Mouse (Mus musculus) liver, adult 2 months (tissue): ENCODE data around the gene Sec22c. TPM values are rescaled to one million over a fixed set of nuclear protein-coding genes. Genes with fewer than 3 reads are reported as not detected.

ENCODE experiments used
- DNase-seq: peaks from one replicate; pipeline ENCODE4 v3.0.0-alpha.2; 2011; ENCODE audit warnings: low read depth, low spot score; ENCODE audit errors: extremely low read depth
- H3K27ac ChIP-seq: fragments of 200-500 bp; replicated peaks from 2 replicates; pipeline ENCODE4 v1.5.1; 2012; ENCODE audit warnings: low read depth, mild to moderate bottlenecking, control low read depth, inconsistent platforms, low read length; ENCODE audit not compliant: insufficient read depth
- H3K27me3 ChIP-seq: fragments of 200-500 bp; 2 replicates; pipeline ENCODE4 v1.6.1; 2012; ENCODE audit warnings: mild to moderate bottlenecking, moderate library complexity, low read length, inconsistent platforms; ENCODE audit not compliant: control insufficient read depth, insufficient read depth
- H3K36me3 ChIP-seq: fragments of 200-500 bp; 2 replicates; pipeline ENCODE4 v1.6.1; 2012; ENCODE audit warnings: low read length, inconsistent platforms; ENCODE audit not compliant: control insufficient read depth, insufficient read depth
- H3K4me1 ChIP-seq: fragments of 200-500 bp; 2 replicates; pipeline ENCODE4 v1.6.1; 2011; ENCODE audit warnings: low read length; ENCODE audit not compliant: control insufficient read depth, insufficient read depth
- H3K4me3 ChIP-seq: fragments of 200-500 bp; 2 replicates; pipeline ENCODE4 v1.5.1; 2011; ENCODE audit warnings: low read depth, mild to moderate bottlenecking, control low read depth, low read length, moderate library complexity; ENCODE audit not compliant: insufficient read depth
- H3K79me2 ChIP-seq: fragments of 200-500 bp; 2 replicates; pipeline ENCODE4 v1.6.1; 2012; ENCODE audit warnings: inconsistent platforms, mild to moderate bottlenecking, low read length, moderate library complexity; ENCODE audit not compliant: control insufficient read depth, insufficient read depth
- H3K9ac ChIP-seq: fragments of 200-500 bp; 2 replicates; pipeline ENCODE4 v1.6.1; 2012; ENCODE audit warnings: low read depth, mild to moderate bottlenecking, control low read depth, inconsistent platforms, low read length
- CTCF ChIP-seq: fragments of 200-500 bp; IDR thresholded peaks from 2 replicates; pipeline ENCODE4 v1.5.1; 2011; ENCODE audit warnings: low read depth, low read length, control low read depth
- POLR2A ChIP-seq: fragments of 200-500 bp; IDR thresholded peaks from 2 replicates; pipeline ENCODE4 v1.6.1; 2011; ENCODE audit warnings: low read length, control low read depth; ENCODE audit not compliant: insufficient read depth; ENCODE audit errors: extremely low read depth
- WGBS: fragments of 180-500 bp; shearing (Covaris S2); methylation state at CpG from one replicate; pipeline ENCODE4 v1.1.7; 2018; 5-methylcytosine and 5-hydroxymethylcytosine counted together
- polyA plus RNA-seq: library from polyadenylated mRNA; depleted of rRNA; stranded (reverse); fragments of >200 nt; gene quantifications from 2 replicates; pipeline ENCODE4 v1.2.3, GENCODE M21; 2012
- total RNA-seq: library from RNA; depleted of rRNA; stranded (reverse); fragments of >200 nt; gene quantifications from 2 replicates; pipeline ENCODE4 v1.2.3, GENCODE M21; 2014

Sec22c gene
- total and polyA plus RNA-seq, 2 experiments: 4.1 to 5.7 TPM

DNA sequence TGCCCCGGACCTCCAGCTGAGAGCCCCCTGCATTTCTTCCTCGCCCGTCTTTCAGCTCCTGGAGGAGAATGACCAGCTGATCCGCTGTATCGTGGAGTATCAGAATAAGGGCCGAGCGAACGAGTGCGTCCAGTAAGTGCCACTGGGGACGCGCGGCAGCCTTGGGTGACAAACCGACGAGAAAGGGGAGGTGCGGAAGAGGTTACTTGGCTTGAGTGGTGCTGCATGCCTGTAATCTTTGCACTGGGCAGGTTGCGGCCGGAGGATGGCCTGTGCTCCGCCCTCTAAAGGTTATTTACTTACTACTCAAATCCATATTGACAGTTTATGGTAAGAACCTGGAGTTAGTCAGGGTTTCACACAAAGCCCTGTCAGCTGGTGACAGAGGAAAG, 5.3 kb upstream of the Sec22c start:
- H3K79me2 ChIP-seq: peaks cover 9% of the 10 kb centered on the region; the same call in 1 of the 2 replicates
- peaks cover 13% of the 10 kb centered on the region for H3K4me1 ChIP-seq
- H3K27ac ChIP-seq: peak overlapping the region; percentile 92
- peak; percentile 89 for DNase-seq
- H3K36me3 ChIP-seq: peaks cover 12% of the 10 kb centered on the region
- no peaks in the 10 kb centered on the region for H3K27me3 ChIP-seq
- peak overlapping the region; percentile 65 for H3K4me3 ChIP-seq
- TF ChIP-seq CTCF (0 out of 2 replicates have a peak, but pooled peaks have one; percentile 16), POLR2A (peak; percentile 42; the same call in 1 of the 2 replicates)
- peak overlapping the region; percentile 84 for H3K9ac ChIP-seq
- under 1% methylated on average over 18 of the region's 18 CpGs for WGBS

DNA sequence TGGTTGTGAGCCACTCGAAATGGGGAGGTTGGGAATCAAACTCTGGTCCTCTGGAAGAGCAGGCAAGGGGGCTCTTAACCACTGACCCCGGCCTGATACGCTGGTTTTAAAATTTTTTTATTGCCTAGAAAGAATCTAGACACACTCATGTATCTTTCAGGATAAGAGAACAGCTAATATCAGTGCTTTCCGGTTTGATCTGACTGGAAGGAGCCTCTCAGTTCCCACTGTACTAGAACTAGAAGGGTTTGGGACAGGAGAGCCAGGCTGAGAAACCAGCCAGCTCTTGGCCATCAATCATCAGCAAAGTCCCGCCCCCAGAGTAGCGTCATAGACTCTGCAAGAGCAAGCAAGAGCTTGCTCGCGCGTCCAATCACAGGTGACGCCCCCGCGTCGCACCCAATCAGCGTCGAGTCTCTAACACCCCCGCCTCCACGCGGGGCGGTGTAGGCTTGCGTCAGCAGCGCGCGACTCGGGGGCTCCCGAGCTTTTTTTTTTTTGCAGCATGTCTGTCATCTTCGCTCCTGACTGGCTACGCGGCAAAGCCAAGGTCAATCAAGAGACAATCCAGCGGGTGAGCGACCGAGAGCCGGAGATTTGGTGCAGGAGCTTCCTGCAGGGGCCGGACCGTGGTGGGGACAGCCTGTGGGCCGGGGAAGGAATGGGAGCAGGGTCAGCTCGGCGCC, 4.8 kb upstream of the Sec22c start, which contains the start of gene Ss18l2:
TSS of gene Ss18l2 (plus strand) at position 432 of the 686 bp plus-strand sequence.
- Histone ChIP-seq H3K27ac (peak within 1 kb of the TSS; percentile 92), H3K79me2 (peaks cover 9% of the 10 kb centered on the region; the same call in 1 of the 2 replicates), H3K27me3 (no peaks in the 10 kb centered on the region), H3K9ac (peak within 1 kb of the TSS; percentile 84), H3K4me3 (peak within 1 kb of the TSS; percentile 65), H3K4me1 (peaks cover 13% of the 10 kb centered on the region), H3K36me3 (peaks cover 12% of the 10 kb centered on the region)
- peak; percentile 94 for DNase-seq
- WGBS: 4% methylated on average over 37 of the region's 37 CpGs
- TF ChIP-seq CTCF (no peak), POLR2A (no peak; the same call in 1 of the 2 replicates)

DNA sequence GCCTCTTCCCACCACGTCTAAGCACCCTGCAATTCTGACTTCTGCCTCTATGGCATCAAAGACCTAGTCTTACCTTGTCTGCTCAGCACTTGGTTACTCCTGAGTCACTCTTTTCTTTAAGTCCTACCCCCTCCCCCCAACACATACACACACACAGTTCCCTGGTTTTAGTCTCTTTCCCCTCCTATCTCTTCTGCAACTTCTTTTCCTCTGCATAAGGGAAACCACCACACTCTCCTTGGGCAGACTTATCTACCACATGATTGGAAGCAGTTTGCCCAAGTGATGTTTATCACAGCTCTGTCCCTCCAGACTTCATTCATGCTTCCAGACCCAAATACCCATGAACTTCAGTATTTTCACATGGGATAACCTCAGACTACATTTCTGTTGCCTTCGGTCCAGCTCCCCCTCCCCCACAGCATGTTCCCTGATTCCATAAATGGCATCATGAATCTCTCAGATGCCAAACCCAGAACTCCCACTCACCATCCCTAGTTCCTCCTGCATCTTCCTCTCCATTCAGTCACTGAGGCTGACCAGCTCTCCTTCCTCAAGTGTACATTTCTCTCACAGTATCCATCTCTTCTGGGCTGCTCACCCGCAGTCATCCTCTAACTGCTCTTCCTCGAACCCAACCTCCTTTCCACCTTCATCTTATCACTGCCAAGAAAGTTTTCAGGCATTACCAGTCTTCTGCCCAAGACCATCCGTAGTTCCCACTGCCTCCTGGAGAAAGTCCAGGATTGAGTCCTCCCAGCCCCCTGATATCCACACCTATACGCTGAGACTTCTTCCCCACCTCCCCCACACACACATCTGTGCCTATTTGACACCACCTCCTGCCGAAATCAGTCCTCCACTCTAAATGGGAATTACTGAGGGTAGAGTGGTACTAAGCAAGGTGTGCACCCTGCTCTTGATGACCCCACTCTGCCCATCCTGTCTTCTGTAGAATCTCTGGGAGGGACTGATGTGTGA, 3.5 kb upstream of the Sec22c start:
- no peak overlapping the region for H3K9ac ChIP-seq
- peaks cover 17% of the 10 kb centered on the region for H3K4me1 ChIP-seq
- H3K27ac ChIP-seq: no peak overlapping the region
- TF ChIP-seq CTCF (no peak), POLR2A (no peak)
- H3K27me3 ChIP-seq: no peaks in the 10 kb centered on the region
- H3K4me3 ChIP-seq: no peak overlapping the region
- DNase-seq: no peak
- WGBS: 73% methylated on average over 7 of the region's 7 CpGs
- peaks cover 12% of the 10 kb centered on the region for H3K36me3 ChIP-seq
- peaks cover 9% of the 10 kb centered on the region; the same call in 1 of the 2 replicates for H3K79me2 ChIP-seq

DNA sequence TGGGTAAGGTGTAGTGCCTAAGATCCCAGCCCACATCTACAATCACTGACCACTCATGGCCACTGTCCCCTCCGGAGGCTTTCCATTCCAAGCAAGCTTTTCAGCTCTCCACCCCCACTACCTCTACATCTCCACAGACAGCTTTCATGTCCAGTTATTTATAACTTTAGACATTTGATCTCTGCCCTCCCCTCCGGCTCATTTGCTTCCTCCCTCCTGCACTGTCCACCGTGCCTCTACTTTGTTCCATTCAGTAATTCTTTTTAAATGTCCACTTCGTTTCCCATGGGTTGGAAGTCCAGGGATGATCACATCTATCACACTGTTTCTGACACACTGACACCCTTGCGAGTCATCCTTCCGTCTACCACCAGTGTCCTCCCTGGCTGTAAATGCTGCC, 2.5 kb upstream of the Sec22c start:
- peaks cover 17% of the 10 kb centered on the region for H3K4me1 ChIP-seq
- 78% methylated on average over 6 of the region's 6 CpGs for WGBS
- H3K9ac ChIP-seq: no peak overlapping the region
- TF ChIP-seq POLR2A: no peak
- TF ChIP-seq CTCF: no peak
- H3K27ac ChIP-seq: no peak overlapping the region
- no peaks in the 10 kb centered on the region for H3K27me3 ChIP-seq
- H3K79me2 ChIP-seq: peaks cover 9% of the 10 kb centered on the region; the same call in 1 of the 2 replicates
- no peak overlapping the region for H3K4me3 ChIP-seq
- peaks cover 7% of the 10 kb centered on the region for H3K36me3 ChIP-seq
- DNase-seq: no peak

DNA sequence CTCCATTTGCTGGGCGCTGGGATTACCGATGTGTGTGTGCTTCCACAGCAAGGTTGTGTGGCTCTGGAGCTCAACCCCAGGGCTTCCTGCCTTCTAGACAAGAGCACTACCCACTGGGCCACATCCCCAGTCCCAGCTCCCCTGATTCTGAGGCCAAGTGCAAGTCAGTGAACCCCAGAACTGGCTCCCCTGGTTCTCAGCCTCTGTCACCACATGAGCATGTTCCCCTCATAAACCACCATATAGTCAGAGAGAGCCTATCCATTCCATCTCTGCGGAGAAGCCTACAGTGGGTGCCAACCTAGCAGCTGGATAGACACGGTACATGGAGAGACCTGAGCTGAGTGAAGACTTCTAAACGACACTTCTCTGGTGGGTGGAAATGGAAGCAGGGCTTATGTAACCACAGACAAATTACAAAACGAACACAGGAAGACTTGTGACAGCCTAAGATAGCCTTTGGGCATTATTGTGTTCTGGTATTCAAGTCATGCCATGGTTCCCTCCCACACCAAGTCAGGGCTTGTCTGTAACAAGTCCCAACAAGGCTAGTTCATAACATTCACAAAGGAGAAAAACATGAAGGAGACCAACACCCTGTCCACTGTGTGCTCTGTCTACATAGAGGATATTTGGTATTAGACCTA, 862 bp upstream of the Sec22c start:
- H3K4me1 ChIP-seq: peaks cover 12% of the 10 kb centered on the region
- peak overlapping the region; percentile 80 for H3K27ac ChIP-seq
- H3K36me3 ChIP-seq: no peaks in the 10 kb centered on the region
- DNase-seq: no peak
- no peak overlapping the region for H3K9ac ChIP-seq
- no peak overlapping the region for H3K4me3 ChIP-seq
- TF ChIP-seq CTCF (no peak), POLR2A (no peak)
- no peaks in the 10 kb centered on the region for H3K27me3 ChIP-seq
- WGBS: 80% methylated on average over 6 of the region's 6 CpGs
- no peaks in the 10 kb centered on the region for H3K79me2 ChIP-seq
